Mouse (Mus musculus): Measurements from ENCODE around the gene Gm17617.

- no peak for TF ChIP-seq POLR2A (IDR thresholded peaks at IDR 0.05; ENCODE audit: insufficient read depth, low read depth, low read length)
- TF ChIP-seq EP300 (IDR thresholded peaks at IDR 0.05; ENCODE audit: insufficient read depth, low read depth, low read length), result no peak
Observed at GRCm38 (mm10) chr13:55153951-55154350, 20.6 kb upstream of the Gm17617 start.

Measured in heart, adult 2 months (tissue).